Mouse (Mus musculus): ENCODE data around the gene Samd5.

The Samd5 gene

GRCm38 (mm10) chr10:9674561-9675521 is at the start of gene Samd5:
Gene Samd5, minus strand, starts transcription at chr10:9675208.
- DNase-seq (ENCODE audit: low spot score): no peak

GRCm38 (mm10) chr10:9722519-9723303 is 47.7 kb upstream of the Samd5 start:
- no peak for DNase-seq (ENCODE audit: low spot score)

- DNase-seq (ENCODE audit: low spot score): no peak
Observed at GRCm38 (mm10) chr10:9720027-9720426, 45.0 kb upstream of the Samd5 start.

- no peak for DNase-seq (ENCODE audit: low spot score)
Observed at GRCm38 (mm10) chr10:9718086-9718485, 43.1 kb upstream of the Samd5 start.

- no peak for DNase-seq (ENCODE audit: low spot score)
Observed at GRCm38 (mm10) chr10:9704956-9705355, 29.9 kb upstream of the Samd5 start.

- no peak for DNase-seq (ENCODE audit: low spot score)
Observed at GRCm38 (mm10) chr10:9699071-9699761, 24.2 kb upstream of the Samd5 start.

- no peak for DNase-seq (ENCODE audit: low spot score)
Observed at GRCm38 (mm10) chr10:9698141-9698540, 23.1 kb upstream of the Samd5 start.

GRCm38 (mm10) chr10:9696543-9697141 is 21.6 kb upstream of the Samd5 start:
- DNase-seq (ENCODE audit: low spot score): no peak

GRCm38 (mm10) chr10:9693990-9694699 is 19.1 kb upstream of the Samd5 start:
- DNase-seq (ENCODE audit: low spot score): no peak

GRCm38 (mm10) chr10:9680928-9681327 is 5.9 kb upstream of the Samd5 start:
- no peak for DNase-seq (ENCODE audit: low spot score)

GRCm38 (mm10) chr10:9679911-9680310 is 4.9 kb upstream of the Samd5 start:
- DNase-seq (ENCODE audit: low spot score): no peak

- DNase-seq (ENCODE audit: low spot score): no peak
Observed at GRCm38 (mm10) chr10:9678071-9678470, 3.1 kb upstream of the Samd5 start.

- peak; percentile 43 for DNase-seq (ENCODE audit: low spot score)
Observed at GRCm38 (mm10) chr10:9676886-9677285, 1.9 kb upstream of the Samd5 start.

GRCm38 (mm10) chr10:9676418-9676786 is 1.4 kb upstream of the Samd5 start:
- DNase-seq (ENCODE audit: low spot score): no peak

GRCm38 (mm10) chr10:9675550-9676417 is 776 bp upstream of the Samd5 start:
- no peak for DNase-seq (ENCODE audit: low spot score)

GRCm38 (mm10) chr10:9673276-9673675 is 1.7 kb downstream of the Samd5 start:
- DNase-seq (ENCODE audit: low spot score): no peak

- no peak for DNase-seq (ENCODE audit: low spot score)
Observed at GRCm38 (mm10) chr10:9672751-9673150, 2.3 kb downstream of the Samd5 start.

GRCm38 (mm10) chr10:9670351-9670750 is 4.7 kb downstream of the Samd5 start:
- no peak for DNase-seq (ENCODE audit: low spot score)

- no peak for DNase-seq (ENCODE audit: low spot score)
Observed at GRCm38 (mm10) chr10:9668791-9669190, 6.2 kb downstream of the Samd5 start.

- no peak for DNase-seq (ENCODE audit: low spot score)
Observed at GRCm38 (mm10) chr10:9652946-9653345, 22.1 kb downstream of the Samd5 start.
